Mouse (Mus musculus): ENCODE data around the gene Gsap. TPM values are rescaled to one million over a fixed set of nuclear protein-coding genes. Genes with fewer than 3 reads are reported as not detected.

The Gsap gene
- polyA plus RNA-seq, 1 experiment from 2014 or later, result 4.7 TPM

DNA sequence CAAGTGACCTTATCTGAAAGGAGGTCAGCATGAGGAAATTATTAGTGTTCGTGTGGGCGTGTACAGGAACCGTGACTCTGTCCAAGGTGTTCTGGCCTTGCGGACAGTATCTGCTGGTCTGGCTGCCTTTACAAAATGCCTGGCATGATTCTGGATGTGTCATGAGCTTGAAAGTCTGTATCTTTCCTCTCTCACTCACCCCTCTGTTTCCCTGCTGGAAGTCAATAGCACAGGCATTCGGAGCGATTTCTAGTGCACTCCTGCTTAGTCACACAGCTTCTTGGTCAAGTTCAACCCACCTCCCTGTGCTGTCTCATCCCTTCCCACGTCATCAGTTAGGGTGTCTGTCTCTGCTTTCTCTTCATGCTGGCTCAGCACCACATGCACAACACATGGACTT, 162.3 kb downstream of the Gsap start:
- Histone ChIP-seq H3K9me3 (no peaks in the 10 kb centered on the region), H3K4me2 (replicated peaks) (no peak overlapping the region), H3K4me3 (replicated peaks) (no peak overlapping the region), H3K9ac (replicated peaks) (no peak overlapping the region), H3K27me3 (no peaks in the 10 kb centered on the region), H3K36me3 (no peaks in the 10 kb centered on the region), H3K4me1 (replicated peaks) (no peaks in the 10 kb centered on the region), H3K27ac (no peak overlapping the region)
- WGBS, result 98% methylated on average over 7 of the region's 7 CpGs
- no peak for ATAC-seq

DNA sequence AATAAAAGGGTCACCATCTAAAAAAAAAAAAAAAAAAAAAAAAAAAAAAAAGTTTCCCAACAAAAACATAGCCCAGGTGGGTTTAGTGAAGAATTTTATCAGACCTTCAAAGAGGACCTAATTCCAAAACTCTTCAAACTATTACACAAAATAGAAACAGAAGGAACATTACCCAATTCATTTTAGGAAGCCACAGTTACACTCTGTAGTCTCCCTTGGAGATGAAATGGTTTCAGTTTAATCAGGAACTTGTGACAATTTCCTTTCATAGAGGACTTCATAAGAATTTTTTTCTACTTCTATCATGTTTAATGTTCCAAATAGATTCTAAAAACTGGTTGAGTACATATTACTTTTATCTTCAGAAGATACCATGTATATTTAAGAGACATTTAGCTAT, 165.6 kb downstream of the Gsap start:
- Histone ChIP-seq H3K9me3 (no peaks in the 10 kb centered on the region), H3K4me2 (replicated peaks) (no peak overlapping the region), H3K9ac (replicated peaks) (no peak overlapping the region), H3K4me1 (replicated peaks) (peaks cover 8% of the 10 kb centered on the region; the same call in 1 of the 2 replicates), H3K4me3 (replicated peaks) (no peak overlapping the region), H3K27ac (no peak overlapping the region), H3K36me3 (no peaks in the 10 kb centered on the region), H3K27me3 (no peaks in the 10 kb centered on the region)
- ATAC-seq, result no peak

DNA sequence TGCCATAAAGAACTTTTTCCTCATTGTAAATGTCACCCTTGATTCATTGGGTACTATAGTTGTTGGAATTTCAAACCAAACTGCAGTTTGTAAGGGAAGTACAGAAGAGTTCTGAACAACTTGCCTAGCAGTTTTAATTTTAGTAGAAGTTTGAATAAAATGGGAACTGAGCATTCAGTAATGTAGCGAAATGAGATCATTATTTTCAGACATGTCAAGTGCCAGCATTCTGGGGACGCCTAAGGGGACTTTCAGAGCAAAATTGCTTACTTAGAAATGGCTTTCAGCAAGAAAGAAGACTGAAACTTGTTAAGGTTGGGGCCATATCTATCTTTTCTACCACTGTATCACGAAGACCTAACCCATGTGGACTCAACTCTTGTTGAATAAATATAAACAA, 172.6 kb downstream of the Gsap start:
- Histone ChIP-seq H3K9ac (replicated peaks) (no peak overlapping the region), H3K4me2 (replicated peaks) (no peak overlapping the region)
- 84% methylated on average over 3 of the region's 3 CpGs for WGBS

DNA sequence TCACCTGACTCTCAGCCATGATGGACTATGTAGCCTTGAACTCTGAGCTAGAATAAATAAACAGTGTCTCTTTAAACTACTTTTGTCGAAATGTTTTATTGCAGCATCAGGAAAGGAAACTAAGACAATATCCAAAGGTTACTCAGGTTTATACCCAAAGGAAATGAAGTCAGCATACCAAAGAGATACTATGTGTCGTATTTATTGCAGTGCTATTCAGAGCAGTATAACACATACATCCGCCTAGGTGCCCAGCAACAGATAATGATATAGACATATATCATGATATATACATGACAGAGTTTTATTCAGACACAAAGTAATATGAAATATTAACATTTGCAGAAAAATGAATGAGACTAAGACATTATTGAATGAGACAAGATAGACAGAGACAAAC, 177.3 kb downstream of the Gsap start:
- Histone ChIP-seq H3K4me1 (replicated peaks) (no peaks in the 10 kb centered on the region), H3K9ac (replicated peaks) (no peak overlapping the region), H3K27me3 (no peaks in the 10 kb centered on the region), H3K36me3 (no peaks in the 10 kb centered on the region), H3K27ac (no peak overlapping the region), H3K4me2 (replicated peaks) (no peak overlapping the region), H3K4me3 (replicated peaks) (no peak overlapping the region), H3K9me3 (no peaks in the 10 kb centered on the region)
- no peak for ATAC-seq
- WGBS, result 86% methylated on average over 3 of the region's 3 CpGs

More for the DNA sequence above, 172.6 kb downstream of the Gsap start:
- H3K36me3 ChIP-seq, result no peaks in the 10 kb centered on the region
- H3K4me3 ChIP-seq (replicated peaks), result no peak overlapping the region
- H3K4me1 ChIP-seq (replicated peaks), result peaks cover 8% of the 10 kb centered on the region; the same call in 1 of the 2 replicates
- no peaks in the 10 kb centered on the region for H3K9me3 ChIP-seq
- no peaks in the 10 kb centered on the region for H3K27me3 ChIP-seq
- no peak for ATAC-seq
- H3K27ac ChIP-seq, result no peak overlapping the region

Other genes starting within 250 kb of the Gsap start
- 5.7 and 6.4 TPM in 2 replicates for gene Rsbn1l, start 229.9 kb upstream of the Gsap start, polyA plus RNA-seq (2015; fragmentation: Nextera tagmentation; extraction: Ambion mirVana)
- 29.1 TPM in 2 replicates for gene Ptpn12, start 130.3 kb upstream of the Gsap start, polyA plus RNA-seq (2015; fragmentation: Nextera tagmentation; extraction: Ambion mirVana)
- 1.2 and 2.3 TPM in 2 replicates for gene Fgl2, start 186.4 kb downstream of the Gsap start, polyA plus RNA-seq (2015; fragmentation: Nextera tagmentation; extraction: Ambion mirVana)
- gene Ccdc146, start 238.4 kb downstream of the Gsap start, polyA plus RNA-seq (2015; fragmentation: Nextera tagmentation; extraction: Ambion mirVana), result 0.22 and 0.62 TPM in 2 replicates
- gene Fam185a, start 238.7 kb downstream of the Gsap start, polyA plus RNA-seq (2015; fragmentation: Nextera tagmentation; extraction: Ambion mirVana), result 4.7 and 5.0 TPM in 2 replicates